27 mouse cellular contexts compared by ENCODE assay signal in the genomic region with DNA sequence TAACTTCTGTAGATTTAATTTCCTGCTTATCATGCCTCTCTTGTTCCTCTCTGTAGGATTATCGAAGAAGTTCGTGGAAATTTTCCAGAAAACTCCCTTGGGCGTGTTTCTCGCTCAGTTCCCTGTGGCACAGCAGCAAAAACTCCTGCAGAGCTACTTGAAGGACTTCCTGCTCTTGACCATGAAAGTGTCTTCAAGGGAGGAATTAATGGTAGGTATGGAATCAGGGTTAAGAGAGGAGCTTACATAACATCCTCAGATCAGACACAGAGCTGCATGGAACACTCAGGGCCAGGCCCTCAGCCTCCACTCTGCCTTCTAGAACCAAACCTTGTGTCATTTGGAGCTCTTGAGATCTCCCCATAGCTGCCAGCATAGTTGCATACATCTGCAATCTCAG. TPM values are rescaled to one million over a fixed set of nuclear protein-coding genes. Genes with fewer than 3 reads are reported as not detected.
A peak's percentile ranks its signal among the peaks of the same experiment; 100 is the strongest.
DNase-seq lines count a peak whose midpoint lies in the region; ATAC-seq and TF ChIP-seq lines count a peak whose summit lies in the region.
"Had no signal": no experiment of that assay in that cellular context is flagged by ENCODE, and none has a peak within 500 bp of the region (broad histone marks: within the 10 kb centered on the region; RNA-seq: fewer than 3 reads in every experiment).

No protein-coding gene starts in this region.

- no peak overlapping the region for H3K4me3 ChIP-seq in embryonic facial prominence, embryonic 12.5 days
- no peak overlapping the region for H3K4me3 ChIP-seq in embryonic facial prominence, embryonic 10.5 days
- H3K4me3 ChIP-seq in lung, postnatal 0 days (ENCODE audit: low read depth, low read length), result no peak overlapping the region
- no peak overlapping the region for H3K4me3 ChIP-seq in lung, adult 2 months (replicated peaks; ENCODE audit: extremely low read depth, low read depth, low read length)
- H3K4me3 ChIP-seq: embryonic facial prominence, embryonic 15.5 days; erythroblast, embryonic 14.5 days; forebrain, embryonic 10.5 days; forebrain, embryonic 12.5 days had no signal

- TF ChIP-seq EP300 in lung, postnatal 0 days (IDR thresholded peaks at IDR 0.05), result no peak

- no peaks in the 10 kb centered on the region for H3K4me1 ChIP-seq in embryonic facial prominence, embryonic 12.5 days
- H3K4me1 ChIP-seq in embryonic facial prominence, embryonic 10.5 days, result peaks cover 4% of the 10 kb centered on the region
- H3K4me1 ChIP-seq in lung, postnatal 0 days (ENCODE audit: insufficient read depth, low read depth, low read length), result no peaks in the 10 kb centered on the region
- no peaks in the 10 kb centered on the region for H3K4me1 ChIP-seq in lung, adult 2 months (ENCODE audit: control insufficient read depth, insufficient read depth, low read length)
- H3K4me1 ChIP-seq: embryonic facial prominence, embryonic 15.5 days; forebrain, embryonic 12.5 days had no signal

- H3K36me3 ChIP-seq in embryonic facial prominence, embryonic 12.5 days, result no peaks in the 10 kb centered on the region
- no peaks in the 10 kb centered on the region for H3K36me3 ChIP-seq in embryonic facial prominence, embryonic 10.5 days (replicated peaks)
- peaks cover 59% of the 10 kb centered on the region; the same call in 1 of the 2 replicates for H3K36me3 ChIP-seq in lung, postnatal 0 days (ENCODE audit: insufficient read depth, low read length)
- H3K36me3 ChIP-seq: forebrain, embryonic 10.5 days; forebrain, embryonic 12.5 days had no signal

- H3K9me3 ChIP-seq in embryonic facial prominence, embryonic 12.5 days, result no peaks in the 10 kb centered on the region
- no peaks in the 10 kb centered on the region for H3K9me3 ChIP-seq in embryonic facial prominence, embryonic 10.5 days
- no peaks in the 10 kb centered on the region for H3K9me3 ChIP-seq in lung, postnatal 0 days (ENCODE audit: low read length)
- H3K9me3 ChIP-seq: embryonic facial prominence, embryonic 15.5 days; forebrain, embryonic 10.5 days; forebrain, embryonic 12.5 days; G1E had no signal

- no peak for DNase-seq in embryonic facial prominence, embryonic 10.5 days (ENCODE audit: low spot score)
- DNase-seq in lung, postnatal 0 days (ENCODE audit: low spot score), result peak; percentile 48
- no peak for DNase-seq in lung, postnatal 14 days
- DNase-seq in lung, postnatal 36 days, result peak; percentile 37
- no peak for DNase-seq in lung, adult 2 months
- no peak for DNase-seq in heart, postnatal 25 days (ENCODE audit: low spot score)
- DNase-seq: adrenal gland, adult 8-10 months; adrenal gland, postnatal 14 days; adrenal gland, postnatal 36 days; B cell, adult 2 months; cerebellum, adult 11 months; cerebellum, adult 18-20 months; cerebellum, adult 8-10 months; cerebellum, adult 9-11 months; cerebellum, postnatal 14 days had no signal

- no peak for TF ChIP-seq POLR2A in lung, adult 2 months (IDR thresholded peaks at IDR 0.05; ENCODE audit: borderline replicate concordance, extremely low read depth, low read depth, low read length)

- 72% methylated on average over 4 of the region's 4 CpGs for WGBS in embryonic facial prominence, embryonic 12.5 days
- WGBS in embryonic facial prominence, embryonic 10.5 days, result 85% methylated on average over 4 of the region's 4 CpGs
- WGBS in lung, postnatal 0 days, result 64% methylated on average over 4 of the region's 4 CpGs
- 65% methylated on average over 4 of the region's 4 CpGs for WGBS in lung, adult 2 months

- H3K4me2 ChIP-seq in embryonic facial prominence, embryonic 12.5 days (replicated peaks), result no peak overlapping the region
- no peak overlapping the region for H3K4me2 ChIP-seq in lung, postnatal 0 days (replicated peaks; ENCODE audit: low read depth, low read length)
- H3K4me2 ChIP-seq: embryonic facial prominence, embryonic 15.5 days; forebrain, embryonic 12.5 days had no signal

- H3K27me3 ChIP-seq in embryonic facial prominence, embryonic 12.5 days, result no peaks in the 10 kb centered on the region
- no peaks in the 10 kb centered on the region for H3K27me3 ChIP-seq in embryonic facial prominence, embryonic 10.5 days (replicated peaks; ENCODE audit: low read depth, poor library complexity, severe bottlenecking)
- no peaks in the 10 kb centered on the region for H3K27me3 ChIP-seq in lung, postnatal 0 days (replicated peaks; ENCODE audit: insufficient read depth, low read length)
- H3K27me3 ChIP-seq: CH12.LX; embryonic facial prominence, embryonic 15.5 days; forebrain, embryonic 12.5 days; Patski had no signal

- ATAC-seq in embryonic facial prominence, embryonic 12.5 days (ENCODE audit: insufficient number of reproducible peaks, insufficient read depth, low FRiP score, low TSS enrichment), result no peak
- ATAC-seq in lung, postnatal 0 days, result peak; percentile 68
- ATAC-seq: activated CD4-positive, CD25-positive, alpha-beta regulatory T cell, adult 4 months; CD4-positive, CD25-positive, alpha-beta regulatory T cell, adult 4 months; forebrain, embryonic 14.5 days; forebrain, embryonic 16.5 days; Patski had no signal

- intact Hi-C loops in heart, postnatal 25 days (cut with DNase I), result no loop called here

- TF ChIP-seq CTCF in lung, postnatal 0 days (IDR thresholded peaks at IDR 0.05), result no peak
- no peak for TF ChIP-seq CTCF in lung, adult 2 months (IDR thresholded peaks at IDR 0.05; ENCODE audit: insufficient read depth, low read length)

- H3K27ac ChIP-seq in embryonic facial prominence, embryonic 12.5 days, result 0 out of 2 replicates have a peak overlapping the region, but pooled peaks have one; percentile 13
- no peak overlapping the region for H3K27ac ChIP-seq in embryonic facial prominence, embryonic 10.5 days (replicated peaks)
- H3K27ac ChIP-seq in lung, postnatal 0 days (ENCODE audit: low read length), result peak overlapping the region; percentile 43; the same call in 1 of the 2 replicates
- H3K27ac ChIP-seq: embryonic facial prominence, embryonic 15.5 days; forebrain, embryonic 10.5 days; forebrain, embryonic 12.5 days had no signal

- H3K9ac ChIP-seq in embryonic facial prominence, embryonic 12.5 days, result no peak overlapping the region
- H3K9ac ChIP-seq in lung, postnatal 0 days (replicated peaks; ENCODE audit: low read depth), result no peak overlapping the region
- H3K9ac ChIP-seq: embryonic facial prominence, embryonic 15.5 days; forebrain, embryonic 12.5 days had no signal

RNA-seq across cellular contexts. Expression of gene Endov, which starts 35.0 kb away (rescaled TPM):
- polyA plus RNA-seq in embryonic facial prominence, embryonic 12.5 days (2016; fragmentation: Nextera tagmentation; extraction: Ambion mirVana), result 19.1 and 22.4 TPM in 2 replicates
- 21.1 and 21.2 TPM in 2 replicates for polyA plus RNA-seq in embryonic facial prominence, embryonic 10.5 days (2016; fragmentation: Nextera tagmentation; extraction: Ambion mirVana)
- polyA plus RNA-seq in lung, postnatal 0 days (2015; fragmentation: Nextera tagmentation; extraction: Ambion mirVana), result 10.2 and 10.3 TPM in 2 replicates
- polyA plus RNA-seq in lung, adult 2 months (2012; rRNA removed), result 16.0 and 21.9 TPM in 2 replicates
- total RNA-seq in heart, postnatal 25 days (2021), result 10 to 100 TPM in 1 of 2 experiments, 1 to 10 TPM in 1; 7.1 to 10.3 TPM

Comparison
In these comparisons a context has a peak if more than half of its experiments do, and no peak if none do; other contexts are left out.
1. DNase-seq: peak in lung, postnatal 0 days (single experiment) and lung, postnatal 36 days (single experiment); none in embryonic facial prominence, embryonic 10.5 days (single experiment), lung, postnatal 14 days (single experiment), lung, adult 2 months (single experiment) and heart, postnatal 25 days (single experiment).